Mouse (Mus musculus) hindbrain, postnatal 0 days (tissue): ENCODE results near the gene Trim42. TPM values are rescaled to one million over a fixed set of nuclear protein-coding genes. Genes with fewer than 3 reads are reported as not detected.

Experiments used
- ATAC-seq: fragments of 200-750 bp; cut with Nextera tagmentation; 2 replicates; pipeline ENCODE4 v1.8.0; 2017; ENCODE audit warnings: mild to moderate bottlenecking, moderate TSS enrichment, moderate library complexity
- DNase-seq: peaks from one replicate; pipeline ENCODE4 v3.0.0-alpha.2; 2015; ENCODE audit warnings: low spot score
- H3K27ac ChIP-seq: fragments of 300-500 bp; sonication (generic); 2 replicates; pipeline ENCODE4 v1.5.1; 2014; ENCODE audit warnings: mild to moderate bottlenecking
- H3K27me3 ChIP-seq: fragments of 300-500 bp; sonication (generic); 2 replicates; pipeline ENCODE4 v1.6.1; 2014; ENCODE audit warnings: low read length, mixed read lengths; ENCODE audit not compliant: insufficient read depth
- H3K36me3 ChIP-seq: fragments of 300-500 bp; sonication (generic); 2 replicates; pipeline ENCODE4 v1.6.1; 2014; ENCODE audit warnings: low read length, mixed read lengths; ENCODE audit not compliant: insufficient read depth
- H3K4me1 ChIP-seq: fragments of 300-500 bp; sonication (generic); 2 replicates; pipeline ENCODE4 v1.6.1; 2014; ENCODE audit warnings: antibody characterized with exemption, low read length, mixed read lengths; ENCODE audit not compliant: insufficient read depth
- H3K4me2 ChIP-seq: fragments of 300-500 bp; sonication (generic); 2 replicates; pipeline ENCODE4 v1.6.1; 2014; ENCODE audit warnings: low read depth, mild to moderate bottlenecking, low read length, moderate library complexity, mixed read lengths
- H3K4me3 ChIP-seq: fragments of 300-500 bp; sonication (generic); 2 replicates; pipeline ENCODE4 v1.5.1; 2014; ENCODE audit warnings: low read length
- H3K9ac ChIP-seq: fragments of 300-500 bp; sonication (generic); replicated peaks from 2 replicates; pipeline ENCODE4 v1.6.1; 2014; ENCODE audit warnings: mild to moderate bottlenecking, low read length, moderate library complexity, mixed read lengths
- H3K9me3 ChIP-seq: fragments of 300-500 bp; sonication (generic); 2 replicates; pipeline ENCODE4 v1.6.1; 2016; ENCODE audit warnings: low read length, mixed read lengths
- CTCF ChIP-seq: IDR thresholded peaks from 2 replicates; pipeline ENCODE4 v1.5.1; 2016; ENCODE audit warnings: antibody characterized with exemption, control low read depth, low read depth
- WGBS: fragments of 180-500 bp; shearing (Covaris S2); extraction: QIAGEN DNeasy Blood & Tissue Kit; methylation state at CpG from one replicate; pipeline ENCODE4 v1.1.7; 2014; 5-methylcytosine and 5-hydroxymethylcytosine counted together
- polyA plus RNA-seq: library from polyadenylated mRNA; unstranded; fragments of >200 nt; fragmentation: Nextera tagmentation; extraction: Ambion mirVana; gene quantifications from 2 replicates; pipeline ENCODE4 v1.2.1, GENCODE M21; 2015
- total RNA-seq: library from RNA; depleted of rRNA; stranded (reverse); fragments of >200 nt; gene quantifications from 2 replicates; pipeline ENCODE4 v1.2.3, GENCODE M21; 2014; rRNA removed

Trim42 gene
- total RNA-seq = not detected in 2 replicates
- not detected in 2 replicates for polyA plus RNA-seq

DNA sequence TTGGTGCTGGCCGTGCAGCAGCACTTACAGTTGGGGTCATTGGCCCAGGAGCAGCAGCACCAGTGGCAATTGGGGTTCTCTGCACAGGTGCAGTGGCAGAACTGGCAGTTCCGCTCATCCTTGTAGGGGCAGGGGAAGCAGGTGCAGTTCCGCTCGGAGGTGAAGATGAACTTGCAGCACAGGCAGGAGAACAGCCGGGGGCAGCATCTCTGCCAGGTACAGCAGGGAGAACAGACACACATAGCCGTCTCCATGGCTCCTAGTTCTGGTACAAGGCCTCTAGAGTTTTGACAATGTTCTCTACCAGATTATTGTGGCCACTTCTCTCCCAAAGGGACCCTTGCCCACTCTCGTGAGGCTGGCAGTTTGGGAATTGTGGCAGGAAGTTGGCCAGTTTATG, at the start of gene Trim42:
Trim42 (minus strand) TSS at position 368 of the 400 bp plus-strand sequence.
- Histone ChIP-seq H3K4me1 (no peaks in the 10 kb centered on the region), H3K4me2 (no peak within 1 kb of the TSS), H3K27me3 (no peaks in the 10 kb centered on the region), H3K9me3 (no peaks in the 10 kb centered on the region), H3K36me3 (no peaks in the 10 kb centered on the region), H3K27ac (no peak within 1 kb of the TSS), H3K9ac (no peak within 1 kb of the TSS), H3K4me3 (no peak within 1 kb of the TSS)
- no peak for TF ChIP-seq CTCF
- 79% methylated on average over 7 of the region's 7 CpGs for WGBS
- no peak for DNase-seq
- no peak for ATAC-seq

DNA sequence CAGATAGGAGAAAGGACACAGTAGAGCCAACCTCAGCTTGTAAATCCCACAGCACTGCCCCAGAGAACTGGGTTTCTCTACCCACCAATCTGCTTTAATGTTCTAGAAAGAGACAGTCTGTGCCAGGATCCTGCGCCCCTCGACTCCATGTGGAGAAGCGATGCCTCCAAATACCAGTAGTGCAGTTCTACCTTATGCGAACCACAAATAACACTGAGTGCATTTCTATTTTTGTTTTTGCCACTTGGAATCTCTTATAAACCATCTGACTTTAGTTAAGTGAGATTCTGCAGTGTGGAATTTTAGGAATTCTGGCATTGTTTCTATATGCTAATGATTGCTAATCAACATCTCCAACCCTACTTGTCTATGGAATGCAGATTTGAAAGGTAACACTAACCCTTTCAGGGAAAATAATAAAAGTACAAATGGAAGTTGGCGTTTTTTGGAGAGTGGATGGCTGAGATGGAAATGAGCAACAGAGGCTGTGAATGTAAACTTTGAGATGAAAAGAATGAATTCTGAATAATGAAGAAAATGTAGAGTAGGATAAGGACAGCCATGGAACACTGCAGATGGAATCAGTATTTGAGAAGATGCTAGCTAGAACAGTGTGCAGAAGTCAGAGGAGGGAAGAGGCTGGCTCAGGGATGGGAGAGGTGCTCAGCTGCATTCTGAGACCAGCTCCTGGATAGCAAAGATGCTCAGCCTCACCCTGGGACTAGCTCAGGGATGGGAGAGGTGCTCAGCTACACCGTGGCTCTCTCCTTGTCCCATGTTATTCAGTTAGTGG, 45.3 kb upstream of the Trim42 start:
- DNase-seq (no peak), ATAC-seq (no peak)
- Histone ChIP-seq H3K4me2 (no peak overlapping the region), H3K27me3 (no peaks in the 10 kb centered on the region), H3K4me3 (no peak overlapping the region), H3K9me3 (no peaks in the 10 kb centered on the region), H3K9ac (no peak overlapping the region), H3K4me1 (no peaks in the 10 kb centered on the region), H3K27ac (no peak overlapping the region), H3K36me3 (no peaks in the 10 kb centered on the region)
- no peak for TF ChIP-seq CTCF
- 81% methylated on average over 6 of the region's 6 CpGs for WGBS

DNA sequence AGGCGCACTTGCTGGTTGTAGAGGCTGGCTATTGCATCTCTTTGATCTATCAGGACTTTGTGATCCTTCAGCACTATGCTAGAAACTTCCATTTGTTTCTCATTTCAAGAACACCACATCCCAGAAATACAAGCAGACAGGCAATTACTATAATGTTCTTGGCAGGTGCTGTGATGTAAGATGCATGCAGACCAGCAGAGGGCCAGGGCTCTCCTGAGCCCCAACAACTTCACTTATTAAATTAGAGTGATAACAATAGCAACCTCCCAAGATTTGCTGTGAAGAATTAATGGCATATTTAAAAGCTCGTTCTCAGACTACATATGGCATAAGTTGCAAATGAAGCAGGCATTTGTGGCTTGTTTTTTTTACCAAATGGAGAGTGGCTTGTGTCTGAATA, 38.4 kb upstream of the Trim42 start:
- H3K9me3 ChIP-seq = no peaks in the 10 kb centered on the region
- no peaks in the 10 kb centered on the region for H3K27me3 ChIP-seq
- no peak overlapping the region for H3K4me3 ChIP-seq
- TF ChIP-seq CTCF = peak; percentile 58
- no peak overlapping the region for H3K27ac ChIP-seq
- ATAC-seq = no peak
- no peaks in the 10 kb centered on the region for H3K36me3 ChIP-seq
- H3K4me1 ChIP-seq = no peaks in the 10 kb centered on the region
- H3K4me2 ChIP-seq = no peak overlapping the region
- 87% methylated on average over 2 of the region's 2 CpGs for WGBS
- peak; percentile 29 for DNase-seq
- no peak overlapping the region for H3K9ac ChIP-seq

GRCm38 (mm10) chr9:97356441-97356840, 13.3 kb downstream of the Trim42 start:
- no peak for ATAC-seq

DNA sequence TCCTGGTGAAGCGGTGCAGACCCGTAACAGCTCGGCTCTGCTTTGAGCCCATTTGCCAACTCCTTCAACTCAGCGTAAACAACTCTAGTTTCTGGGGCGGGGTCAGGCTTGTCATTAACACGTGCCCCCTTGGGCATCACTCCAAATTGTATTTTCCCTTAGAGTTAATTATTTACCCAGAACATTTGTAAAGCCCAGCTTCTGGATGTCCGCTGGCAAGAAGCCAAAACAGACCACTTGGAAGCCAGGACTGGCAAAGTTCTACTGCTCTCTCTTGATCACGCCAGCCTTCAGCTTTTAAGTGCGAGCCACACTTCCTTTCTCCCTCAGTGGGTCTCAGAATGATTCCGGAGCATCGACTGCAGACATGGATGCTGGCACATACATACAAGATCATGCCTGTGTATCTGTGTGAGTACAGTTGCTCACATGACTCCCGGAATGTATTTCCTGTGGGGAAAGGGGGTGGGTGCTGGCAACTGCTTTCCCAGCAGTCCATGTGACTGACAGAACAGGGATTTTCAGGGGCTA, 24.9 kb downstream of the Trim42 start:
- peak; percentile 86 for DNase-seq
- 31% methylated on average over 12 of the region's 12 CpGs for WGBS
- no peak for TF ChIP-seq CTCF
- Histone ChIP-seq H3K9ac (no peak overlapping the region), H3K27ac (no peak overlapping the region), H3K4me2 (0 out of 2 replicates have a peak overlapping the region, but pooled peaks have one; percentile 25), H3K4me1 (no peaks in the 10 kb centered on the region), H3K36me3 (no peaks in the 10 kb centered on the region), H3K4me3 (no peak overlapping the region), H3K9me3 (no peaks in the 10 kb centered on the region; the same call in 1 of the 2 replicates), H3K27me3 (no peaks in the 10 kb centered on the region)
- ATAC-seq = peak; percentile 70

More at GRCm38 (mm10) chr9:97356441-97356840, 13.3 kb downstream of the Trim42 start:
- no peak overlapping the region for H3K9ac ChIP-seq
- no peak overlapping the region for H3K4me2 ChIP-seq
- no peaks in the 10 kb centered on the region for H3K36me3 ChIP-seq
- no peak overlapping the region for H3K27ac ChIP-seq
- H3K4me1 ChIP-seq = no peaks in the 10 kb centered on the region
- peak; percentile 10 for DNase-seq
- TF ChIP-seq CTCF = no peak
- H3K4me3 ChIP-seq = no peak overlapping the region
- no peaks in the 10 kb centered on the region for H3K9me3 ChIP-seq
- H3K27me3 ChIP-seq = no peaks in the 10 kb centered on the region
- 71% methylated on average over 6 of the region's 6 CpGs for WGBS

GRCm38 (mm10) chr9:97341772-97342171, 28.0 kb downstream of the Trim42 start:
- no peak for TF ChIP-seq CTCF
- ATAC-seq (no peak), DNase-seq (no peak)
- no peaks in the 10 kb centered on the region for H3K36me3 ChIP-seq
- no peak overlapping the region for H3K27ac ChIP-seq
- no peaks in the 10 kb centered on the region; the same call in 1 of the 2 replicates for H3K9me3 ChIP-seq
- no peak overlapping the region for H3K4me3 ChIP-seq
- H3K4me1 ChIP-seq = no peaks in the 10 kb centered on the region
- H3K4me2 ChIP-seq = no peak overlapping the region
- 64% methylated on average over 5 of the region's 5 CpGs for WGBS
- no peak overlapping the region for H3K9ac ChIP-seq
- H3K27me3 ChIP-seq = no peaks in the 10 kb centered on the region

GRCm38 (mm10) chr9:97322846-97323245, 46.9 kb downstream of the Trim42 start:
- Histone ChIP-seq H3K36me3 (no peaks in the 10 kb centered on the region), H3K9ac (no peak overlapping the region), H3K4me3 (no peak overlapping the region), H3K27ac (no peak overlapping the region), H3K9me3 (no peaks in the 10 kb centered on the region), H3K4me1 (no peaks in the 10 kb centered on the region), H3K4me2 (no peak overlapping the region), H3K27me3 (no peaks in the 10 kb centered on the region)
- ATAC-seq (no peak), DNase-seq (peak; percentile 68)
- 70% methylated on average over 3 of the region's 3 CpGs for WGBS
- TF ChIP-seq CTCF = peak; percentile 76
